Mouse (Mus musculus) liver, adult 2 months (tissue): ENCODE results near the gene Mfsd12. TPM values are rescaled to one million over a fixed set of nuclear protein-coding genes. Genes with fewer than 3 reads are reported as not detected.

ENCODE experiments used
- DNase-seq: peaks from one replicate; pipeline ENCODE4 v3.0.0-alpha.2; 2011; ENCODE audit warnings: low read depth, low spot score; ENCODE audit errors: extremely low read depth
- H3K27ac ChIP-seq: fragments of 200-500 bp; replicated peaks from 2 replicates; pipeline ENCODE4 v1.5.1; 2012; ENCODE audit warnings: low read depth, mild to moderate bottlenecking, control low read depth, inconsistent platforms, low read length; ENCODE audit not compliant: insufficient read depth
- H3K27me3 ChIP-seq: fragments of 200-500 bp; 2 replicates; pipeline ENCODE4 v1.6.1; 2012; ENCODE audit warnings: mild to moderate bottlenecking, moderate library complexity, low read length, inconsistent platforms; ENCODE audit not compliant: control insufficient read depth, insufficient read depth
- H3K36me3 ChIP-seq: fragments of 200-500 bp; 2 replicates; pipeline ENCODE4 v1.6.1; 2012; ENCODE audit warnings: low read length, inconsistent platforms; ENCODE audit not compliant: control insufficient read depth, insufficient read depth
- H3K4me1 ChIP-seq: fragments of 200-500 bp; 2 replicates; pipeline ENCODE4 v1.6.1; 2011; ENCODE audit warnings: low read length; ENCODE audit not compliant: control insufficient read depth, insufficient read depth
- H3K4me3 ChIP-seq: fragments of 200-500 bp; 2 replicates; pipeline ENCODE4 v1.5.1; 2011; ENCODE audit warnings: low read depth, mild to moderate bottlenecking, control low read depth, low read length, moderate library complexity; ENCODE audit not compliant: insufficient read depth
- H3K79me2 ChIP-seq: fragments of 200-500 bp; 2 replicates; pipeline ENCODE4 v1.6.1; 2012; ENCODE audit warnings: inconsistent platforms, mild to moderate bottlenecking, low read length, moderate library complexity; ENCODE audit not compliant: control insufficient read depth, insufficient read depth
- H3K9ac ChIP-seq: fragments of 200-500 bp; 2 replicates; pipeline ENCODE4 v1.6.1; 2012; ENCODE audit warnings: low read depth, mild to moderate bottlenecking, control low read depth, inconsistent platforms, low read length
- CTCF ChIP-seq: fragments of 200-500 bp; IDR thresholded peaks from 2 replicates; pipeline ENCODE4 v1.5.1; 2011; ENCODE audit warnings: low read depth, low read length, control low read depth
- POLR2A ChIP-seq: fragments of 200-500 bp; IDR thresholded peaks from 2 replicates; pipeline ENCODE4 v1.6.1; 2011; ENCODE audit warnings: low read length, control low read depth; ENCODE audit not compliant: insufficient read depth; ENCODE audit errors: extremely low read depth
- WGBS: fragments of 180-500 bp; shearing (Covaris S2); methylation state at CpG from one replicate; pipeline ENCODE4 v1.1.7; 2018; 5-methylcytosine and 5-hydroxymethylcytosine counted together
- polyA plus RNA-seq: library from polyadenylated mRNA; depleted of rRNA; stranded (reverse); fragments of >200 nt; gene quantifications from 2 replicates; pipeline ENCODE4 v1.2.3, GENCODE M21; 2012
- total RNA-seq: library from RNA; depleted of rRNA; stranded (reverse); fragments of >200 nt; gene quantifications from 2 replicates; pipeline ENCODE4 v1.2.3, GENCODE M21; 2014

Gene Mfsd12
- total and polyA plus RNA-seq, 2 experiments, result 5.3 to 12.8 TPM

- peaks cover 9% of the 10 kb centered on the region; the same call in 1 of the 2 replicates for H3K79me2 ChIP-seq
- H3K4me1 ChIP-seq, result peaks cover 18% of the 10 kb centered on the region
- peak within 1 kb of the TSS; percentile 96 for H3K27ac ChIP-seq
- peak within 1 kb of the TSS; percentile 96 for H3K4me3 ChIP-seq
- peak; percentile 100 for DNase-seq
- H3K9ac ChIP-seq, result peak within 1 kb of the TSS; percentile 94
- TF ChIP-seq CTCF (no peak), POLR2A (peak; percentile 65; the same call in 1 of the 2 replicates)
- WGBS, result under 1% methylated on average over 68 of the region's 68 CpGs
- no peaks in the 10 kb centered on the region for H3K27me3 ChIP-seq
- H3K36me3 ChIP-seq, result peaks cover 2% of the 10 kb centered on the region; the same call in 1 of the 2 replicates
Measured at GRCm38 (mm10) chr10:81320550-81321347, 36.5 kb upstream of the Mfsd12 start, which contains the start of gene Cactin. Gene Cactin, plus strand, starts transcription at chr10:81321103.

DNA sequence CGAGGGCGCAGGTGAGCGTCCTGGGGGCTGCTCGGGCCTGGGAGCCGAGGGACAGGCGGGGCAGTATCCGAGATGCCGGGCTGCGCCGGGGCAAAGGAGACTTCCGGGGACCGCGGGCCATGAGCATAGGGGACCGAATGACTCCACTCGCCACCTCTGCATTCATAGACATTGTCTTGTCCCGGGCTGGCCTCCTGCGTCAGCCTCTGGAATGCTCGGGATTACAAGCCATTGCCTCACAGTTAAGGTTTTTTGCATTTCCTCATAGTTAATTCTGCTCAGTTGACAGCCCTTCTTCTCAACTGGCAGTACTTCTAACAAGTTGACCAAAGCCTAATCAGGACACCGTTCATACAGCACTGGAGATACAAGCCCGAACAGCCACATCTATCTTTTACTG, 35.9 kb upstream of the Mfsd12 start:
- H3K36me3 ChIP-seq, result peaks cover 7% of the 10 kb centered on the region
- no peaks in the 10 kb centered on the region for H3K27me3 ChIP-seq
- WGBS, result under 1% methylated on average over 20 of the region's 20 CpGs
- peak overlapping the region; percentile 96 for H3K4me3 ChIP-seq
- peak overlapping the region; percentile 94 for H3K9ac ChIP-seq
- TF ChIP-seq CTCF, result no peak
- TF ChIP-seq POLR2A, result no peak
- peaks cover 18% of the 10 kb centered on the region for H3K4me1 ChIP-seq
- peak overlapping the region; percentile 96 for H3K27ac ChIP-seq
- no peak for DNase-seq
- peaks cover 9% of the 10 kb centered on the region; the same call in 1 of the 2 replicates for H3K79me2 ChIP-seq

DNA sequence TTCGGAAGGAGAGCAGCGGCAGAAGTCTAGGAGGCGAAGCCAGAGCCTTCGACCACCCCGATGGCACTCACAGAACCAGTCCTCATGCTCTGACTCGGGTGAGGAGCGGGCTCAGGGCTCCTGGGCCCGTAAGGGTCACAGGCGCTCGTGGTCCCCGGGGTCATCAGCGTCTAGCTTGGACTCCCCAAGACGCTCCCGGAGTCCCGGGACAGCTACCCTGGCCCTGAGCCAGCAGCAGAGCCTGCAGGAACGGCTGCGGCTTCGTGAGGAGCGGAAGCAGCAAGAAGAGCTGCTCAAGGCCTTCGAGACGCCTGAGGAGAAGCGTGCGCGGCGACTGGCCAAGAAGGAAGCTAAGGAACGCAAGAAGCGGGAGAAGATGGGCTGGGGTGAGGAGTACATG, 34.8 kb upstream of the Mfsd12 start:
- Histone ChIP-seq H3K36me3 (peaks cover 7% of the 10 kb centered on the region), H3K27me3 (no peaks in the 10 kb centered on the region), H3K4me3 (no peak overlapping the region), H3K27ac (no peak overlapping the region), H3K4me1 (peaks cover 18% of the 10 kb centered on the region), H3K79me2 (peaks cover 9% of the 10 kb centered on the region; the same call in 1 of the 2 replicates), H3K9ac (no peak overlapping the region)
- TF ChIP-seq POLR2A (no peak), CTCF (no peak)
- 94% methylated on average over 27 of the region's 27 CpGs for WGBS
- DNase-seq, result no peak

DNA sequence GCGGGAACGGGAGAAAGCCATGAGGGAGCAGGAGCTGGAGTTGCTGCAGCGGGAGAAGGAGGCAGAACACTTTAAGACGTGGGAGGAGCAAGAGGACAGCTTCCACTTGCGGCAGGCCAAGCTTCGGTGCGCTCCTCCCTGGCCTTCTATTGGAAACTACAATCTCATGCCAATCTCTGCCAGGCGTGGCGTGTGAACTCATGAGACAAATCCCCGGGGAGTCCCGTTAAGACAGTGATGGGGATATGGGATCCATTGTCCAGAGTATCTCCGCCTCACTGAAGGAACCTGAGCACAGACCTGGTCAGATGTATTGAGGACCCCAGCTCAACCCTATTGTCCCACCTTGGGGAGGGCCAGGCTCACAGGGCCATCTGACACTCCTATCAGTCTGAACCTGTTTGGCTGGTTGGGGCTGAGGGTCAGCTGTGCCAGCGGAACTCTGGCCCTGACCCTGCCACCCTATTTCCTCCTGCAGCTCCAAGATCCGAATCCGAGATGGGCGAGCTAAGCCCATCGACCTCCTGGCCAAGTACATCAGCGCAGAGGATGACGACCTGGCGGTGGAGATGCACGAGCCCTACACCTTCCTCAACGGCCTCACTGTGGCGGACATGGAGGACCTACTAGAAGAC, 34.0 kb upstream of the Mfsd12 start:
- TF ChIP-seq CTCF (no peak), POLR2A (no peak)
- Histone ChIP-seq H3K79me2 (peaks cover 9% of the 10 kb centered on the region; the same call in 1 of the 2 replicates), H3K4me3 (no peak overlapping the region), H3K9ac (no peak overlapping the region), H3K4me1 (peaks cover 17% of the 10 kb centered on the region), H3K27me3 (no peaks in the 10 kb centered on the region), H3K36me3 (peaks cover 7% of the 10 kb centered on the region), H3K27ac (no peak overlapping the region)
- no peak for DNase-seq
- 96% methylated on average over 23 of the region's 23 CpGs for WGBS

DNA sequence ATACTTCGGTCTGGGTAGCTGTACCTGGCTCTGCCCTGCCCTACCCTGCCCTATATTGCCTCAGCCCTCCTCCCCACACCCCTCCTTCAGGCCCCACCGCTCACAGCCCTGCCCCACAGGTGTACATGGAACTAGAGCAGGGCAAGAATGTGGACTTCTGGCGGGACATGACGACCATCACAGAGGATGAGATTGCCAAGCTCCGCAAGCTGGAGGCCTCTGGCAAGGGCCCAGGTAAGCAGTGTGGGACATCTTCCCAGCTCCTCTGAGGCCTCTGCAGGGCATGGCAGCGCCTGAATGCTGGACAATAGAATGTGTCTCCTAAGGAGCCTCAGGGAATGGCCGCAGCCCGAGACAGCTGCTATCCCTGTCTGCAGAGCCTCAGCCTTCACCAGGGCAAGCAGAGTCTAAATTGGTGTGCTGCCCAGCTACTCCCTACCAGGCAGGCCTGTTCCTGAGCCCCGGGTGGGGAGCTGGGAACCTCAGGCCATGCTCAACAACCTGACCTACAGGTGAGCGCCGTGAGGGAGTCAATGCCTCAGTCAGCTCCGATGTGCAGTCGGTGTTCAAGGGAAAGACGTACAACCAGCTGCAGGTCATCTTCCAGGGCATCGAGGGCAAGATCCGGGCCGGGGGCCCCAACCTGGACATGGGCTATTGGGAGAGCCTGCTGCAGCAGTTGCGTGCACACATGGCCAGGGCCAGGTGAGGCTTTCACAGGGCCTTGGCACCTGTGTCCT, 33.3 kb upstream of the Mfsd12 start:
- Histone ChIP-seq H3K9ac (no peak overlapping the region), H3K4me3 (no peak overlapping the region), H3K79me2 (peaks cover 9% of the 10 kb centered on the region; the same call in 1 of the 2 replicates), H3K36me3 (peaks cover 7% of the 10 kb centered on the region), H3K27me3 (no peaks in the 10 kb centered on the region), H3K4me1 (peaks cover 10% of the 10 kb centered on the region), H3K27ac (no peak overlapping the region)
- WGBS, result 92% methylated on average over 18 of the region's 18 CpGs
- DNase-seq, result no peak
- TF ChIP-seq POLR2A, result no peak
- no peak for TF ChIP-seq CTCF
